Mouse (Mus musculus): ENCODE measurements around the gene Tmem191c.

Gene Tmem191c

DNA sequence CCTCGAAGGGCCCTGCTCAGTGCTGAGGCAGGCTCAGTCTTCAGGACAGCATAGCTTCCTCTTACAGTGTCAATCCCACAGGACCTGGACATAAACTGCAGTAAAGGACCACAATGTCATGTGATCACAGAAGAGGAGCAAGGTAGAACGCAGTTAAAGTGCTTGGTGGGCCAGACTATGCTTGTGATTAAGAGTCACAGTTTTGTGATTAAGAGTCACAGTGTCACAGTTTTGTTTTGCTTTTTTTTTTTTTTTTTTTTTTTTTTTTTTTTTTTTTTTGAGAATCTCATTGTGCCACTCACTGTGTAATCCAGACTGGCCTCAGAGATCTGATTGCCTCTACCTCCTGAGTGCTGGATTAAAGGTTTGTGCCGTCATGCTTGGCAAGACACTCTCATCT, 9.8 kb upstream of the Tmem191c start:
- DNase-seq (ENCODE audit: low spot score in 2 of 2) = no peak

DNA sequence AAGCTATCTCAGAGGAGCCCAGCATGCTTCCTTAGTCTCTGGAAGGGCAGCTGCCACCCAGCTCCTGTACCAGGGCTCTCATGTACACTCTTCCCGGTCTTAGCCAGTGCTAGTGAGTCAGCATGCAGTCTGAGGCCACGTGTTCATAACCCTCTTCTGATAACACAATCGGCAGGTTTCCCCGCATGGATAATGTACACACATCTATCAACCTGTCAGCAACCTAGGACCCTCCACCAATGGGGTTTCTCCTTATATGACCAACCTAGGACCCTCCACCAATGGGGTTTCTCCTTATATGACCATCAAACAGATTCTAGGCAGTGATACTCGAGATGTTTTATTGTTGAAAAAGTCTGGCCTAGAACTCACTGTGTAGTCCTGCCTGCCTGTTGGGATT, 7.9 kb upstream of the Tmem191c start:
- DNase-seq (ENCODE audit: low spot score in 2 of 2) = no peak

DNA sequence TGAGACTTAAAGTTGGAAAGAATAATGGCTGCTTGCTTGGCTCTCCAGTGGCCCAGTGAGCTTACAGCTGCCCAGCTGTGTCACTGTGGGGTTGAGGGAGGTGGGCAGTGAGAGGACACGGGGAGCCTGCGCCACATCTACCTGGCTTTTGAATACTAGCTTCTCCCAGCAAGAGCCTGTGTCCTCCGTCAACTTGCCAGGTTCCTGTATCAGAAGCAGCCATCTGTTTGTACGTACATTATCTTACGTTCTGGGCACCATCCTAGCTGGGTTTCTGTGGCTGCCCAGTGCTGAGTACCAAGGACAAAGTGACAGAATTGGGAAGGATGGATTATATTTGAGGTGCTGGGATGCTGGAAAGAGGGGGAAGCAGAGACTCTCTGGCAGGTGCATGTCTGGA, 6.0 kb upstream of the Tmem191c start:
- DNase-seq (ENCODE audit: low spot score in 2 of 2) = no peak

DNA sequence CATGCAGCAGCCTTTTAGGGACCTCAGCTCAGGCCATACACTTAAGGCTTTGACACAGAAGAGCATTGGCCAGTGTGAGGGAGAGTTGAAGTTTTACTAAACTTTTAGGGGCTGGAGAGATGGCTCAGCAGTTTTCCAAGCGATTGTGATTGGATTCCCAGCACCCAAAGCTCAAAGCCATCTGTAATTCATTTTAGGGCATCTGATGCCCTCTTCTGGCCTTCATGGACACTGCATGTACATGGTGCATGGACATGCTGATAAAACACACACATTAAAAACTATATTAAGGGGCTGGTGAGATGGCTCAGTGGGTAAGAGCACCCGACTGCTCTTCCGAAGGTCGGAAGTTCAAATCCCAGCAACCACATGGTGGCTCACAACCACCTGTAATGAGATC, 4.8 kb upstream of the Tmem191c start:
- no peak for DNase-seq (ENCODE audit: low spot score in 2 of 2)

DNA sequence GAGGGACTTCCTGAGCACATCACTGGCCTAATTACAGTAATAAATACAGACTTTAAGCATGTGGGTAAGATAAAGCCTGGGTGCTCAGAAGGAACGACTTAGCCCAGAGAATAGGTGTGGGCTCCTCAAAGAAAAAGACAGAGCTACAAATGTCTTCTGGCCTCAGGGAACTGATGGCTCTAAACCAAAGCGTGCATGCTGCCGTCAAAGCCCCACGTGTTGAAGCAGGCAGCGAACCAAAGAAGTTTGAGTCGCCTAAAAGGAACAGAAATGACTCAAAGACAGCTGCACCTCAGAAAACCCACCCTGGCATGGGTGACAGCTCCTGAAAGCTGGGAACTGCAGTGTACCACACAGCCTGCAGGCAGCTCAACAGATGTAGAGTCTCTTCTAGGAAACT, 4.0 kb upstream of the Tmem191c start:
- no peak for DNase-seq (ENCODE audit: low spot score in 2 of 2)

DNA sequence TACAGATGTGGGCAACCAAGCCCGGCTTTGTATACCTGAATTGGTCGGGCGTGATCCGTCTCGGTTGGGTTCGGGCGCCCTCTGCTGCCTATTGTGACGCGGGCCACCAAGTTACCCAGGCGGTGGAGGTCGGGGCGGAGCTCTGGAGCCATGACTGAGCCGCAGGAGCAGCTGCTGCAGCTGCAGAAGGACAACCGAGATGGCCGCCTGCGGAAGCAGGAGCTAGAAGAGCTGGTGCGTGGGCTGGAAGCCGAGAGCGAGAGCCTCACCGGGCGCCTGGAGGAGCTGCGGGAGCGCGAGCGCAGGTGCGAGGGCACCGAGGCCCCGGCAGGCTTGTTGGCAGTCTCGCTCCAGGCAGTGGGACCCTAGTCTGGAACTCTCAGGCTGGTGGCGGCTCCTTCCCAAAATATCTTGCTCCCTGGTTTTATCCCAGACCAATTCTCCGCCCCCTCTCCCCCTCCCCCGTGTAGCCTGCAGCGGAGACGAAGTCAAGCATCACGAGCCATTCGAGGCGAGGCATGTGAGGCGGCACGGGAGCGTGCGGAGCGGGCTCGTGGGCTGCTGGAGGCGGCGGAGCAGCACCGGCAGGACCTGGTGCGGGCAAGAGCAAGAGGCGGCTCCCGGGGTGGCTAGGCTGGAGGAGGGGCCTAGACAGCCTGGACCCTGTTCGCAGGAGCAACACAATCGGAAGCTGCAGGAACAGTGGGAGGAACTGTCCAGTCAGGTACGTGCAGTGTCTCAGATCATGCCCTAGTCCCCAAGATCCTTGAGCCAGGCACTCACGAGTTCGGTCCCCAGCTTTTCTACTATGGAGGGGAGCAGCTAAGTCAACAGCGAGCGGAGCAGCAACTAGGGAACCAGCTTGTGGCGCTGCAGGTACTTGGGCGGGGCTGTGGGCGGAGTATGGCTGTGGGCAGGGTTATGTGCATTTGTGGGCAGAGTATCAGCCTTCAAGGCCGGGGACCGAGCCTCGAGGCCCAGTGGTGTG, 581 bp downstream of the Tmem191c start:
- DNase-seq (ENCODE audit: low spot score in 2 of 2) = peak; percentile 86 to 92

DNA sequence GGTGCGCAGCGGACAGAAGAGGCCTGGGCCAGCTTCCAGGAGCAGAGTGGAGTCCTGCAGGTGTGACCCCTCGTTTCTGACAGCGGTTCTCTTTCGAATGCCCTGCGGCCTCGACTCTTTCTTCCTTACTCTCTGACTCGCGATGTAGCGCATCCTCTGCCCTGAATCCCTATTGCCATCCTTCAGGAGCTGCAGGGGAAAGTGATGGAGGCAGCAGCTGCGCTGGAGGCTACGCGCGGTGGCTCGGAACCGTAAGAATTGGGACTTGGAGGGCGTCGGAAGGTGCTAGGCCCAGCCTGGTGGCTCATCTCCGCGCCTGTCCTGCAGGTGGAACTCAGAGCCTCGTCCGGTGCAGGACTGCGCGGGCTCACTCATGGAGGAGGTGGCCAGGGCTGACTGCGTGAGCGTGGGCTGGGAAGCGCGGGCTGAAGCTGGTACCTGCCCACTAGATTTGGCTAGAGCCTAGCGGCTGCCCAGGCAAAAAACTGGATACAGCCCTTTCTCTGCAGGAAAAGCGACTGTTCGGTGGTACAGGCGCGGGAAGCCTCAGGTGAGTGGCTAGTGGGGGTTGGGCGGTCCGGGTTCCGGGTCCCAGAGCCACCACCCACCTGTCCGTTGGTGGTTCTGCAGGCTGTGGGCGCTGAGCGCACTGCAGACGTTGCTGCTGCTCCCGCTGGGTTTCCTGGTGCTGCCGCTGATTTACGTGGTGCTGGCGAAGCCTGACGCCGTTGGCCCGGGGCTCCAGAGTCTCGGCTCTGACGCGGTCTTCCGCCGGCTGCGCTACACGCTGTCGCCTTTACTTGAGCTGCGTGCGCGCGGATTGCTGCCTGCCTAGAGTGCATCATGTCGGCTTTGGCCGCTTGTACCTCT, 1.7 kb downstream of the Tmem191c start:
- DNase-seq (ENCODE audit: low spot score in 2 of 2) = peak; percentile 59 to 64

DNA sequence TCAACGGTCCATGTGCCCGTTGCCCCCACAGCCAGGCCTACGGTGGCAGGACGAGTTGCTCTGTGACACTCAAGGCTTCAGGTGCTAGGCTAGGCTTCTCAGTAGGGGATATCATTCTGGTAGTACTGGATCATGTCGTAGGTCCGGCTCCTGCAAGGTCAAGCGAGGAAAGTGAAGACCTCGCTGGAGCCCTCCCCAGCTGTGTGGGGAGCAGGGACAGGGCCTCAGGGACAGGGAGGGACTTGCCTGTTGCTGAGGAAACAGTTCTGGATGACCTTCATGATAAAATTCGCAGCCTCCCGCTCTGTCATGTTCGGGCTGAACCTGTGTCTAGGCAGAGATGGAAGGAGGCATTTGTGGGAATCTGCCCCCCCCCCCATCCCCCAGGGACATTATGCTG, 4.6 kb downstream of the Tmem191c start:
- DNase-seq (ENCODE audit: low spot score in 2 of 2) = no peak

DNA sequence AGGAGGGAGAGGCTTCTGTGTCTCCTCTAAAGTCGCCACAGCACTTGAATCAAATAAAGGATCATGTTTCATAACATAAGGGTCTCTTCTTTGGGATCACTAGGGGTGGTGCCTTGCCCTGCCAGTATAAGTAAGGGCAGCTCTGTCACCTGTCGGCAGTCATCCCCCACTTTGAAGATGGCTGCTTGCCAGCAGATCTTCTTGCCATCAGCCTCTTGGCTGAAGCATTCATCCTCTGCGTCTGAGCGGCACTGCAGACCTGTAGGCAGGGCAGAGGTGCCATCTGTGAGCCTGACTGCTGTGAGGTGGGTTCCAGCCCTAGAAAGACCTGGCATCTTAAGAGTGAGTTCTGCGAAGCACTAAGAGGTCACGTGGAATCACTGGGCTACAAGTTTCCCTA, 7.3 kb downstream of the Tmem191c start:
- no peak for DNase-seq (ENCODE audit: low spot score in 2 of 2)

DNA sequence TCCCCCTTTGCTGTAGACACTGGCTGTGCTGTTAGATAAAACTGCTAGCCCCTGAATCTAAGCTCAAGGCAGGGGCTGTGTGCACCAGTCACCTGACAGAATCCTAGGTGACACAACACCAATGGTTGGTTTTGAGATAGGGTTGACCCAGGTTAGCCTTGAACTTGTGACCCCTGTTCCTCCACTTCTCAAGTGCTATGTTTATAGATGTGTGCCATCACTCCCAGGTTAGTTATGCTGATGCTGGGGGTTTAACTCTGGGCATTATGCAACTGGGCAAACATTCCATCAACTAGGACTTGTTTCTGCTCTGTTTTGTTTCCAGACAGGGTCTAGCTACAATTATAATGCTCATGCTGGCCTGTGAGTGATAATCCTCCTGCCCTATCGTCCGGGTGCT, 11.2 kb downstream of the Tmem191c start:
- no peak for DNase-seq (ENCODE audit: low spot score in 2 of 2)

DNA sequence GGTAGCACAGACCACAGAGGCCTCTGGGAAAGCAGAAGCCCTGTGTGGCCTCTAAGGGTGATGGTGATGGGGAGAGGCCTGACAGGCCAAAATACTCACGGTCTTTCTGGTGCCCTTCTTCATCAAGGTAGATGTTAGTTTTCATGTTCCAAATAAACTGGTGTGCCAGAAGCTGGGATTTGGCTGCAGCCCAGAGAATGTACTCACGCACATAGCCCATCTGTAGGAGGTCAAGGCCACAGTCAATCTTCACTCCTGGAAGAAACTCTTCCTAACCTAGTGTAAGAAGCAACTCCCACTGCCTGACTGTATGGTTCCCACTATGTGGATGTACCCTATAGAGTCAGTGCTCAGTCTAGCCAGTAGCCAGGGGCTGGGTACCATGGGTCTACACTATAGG, 15.1 kb downstream of the Tmem191c start:
- DNase-seq (ENCODE audit: low spot score in 2 of 2) = no peak

DNA sequence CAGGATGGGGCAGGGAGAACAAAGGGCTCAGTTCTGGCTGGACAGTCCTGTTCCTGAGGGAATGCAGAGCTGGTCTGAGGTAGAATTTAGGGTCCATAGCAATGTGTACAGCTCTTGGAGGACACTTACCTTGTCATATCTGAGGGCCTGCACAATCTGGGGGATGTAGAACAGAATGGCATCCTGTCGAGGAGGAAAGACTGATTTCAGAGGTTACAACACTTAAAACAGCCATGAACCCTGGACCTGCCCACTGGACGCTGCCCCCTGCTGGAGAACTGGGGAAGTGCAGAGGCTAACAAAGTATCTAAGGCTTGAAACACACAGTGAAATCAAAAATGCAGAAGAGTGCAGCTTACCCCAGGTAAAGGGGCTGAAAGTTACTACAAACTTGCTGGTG, 16.9 kb downstream of the Tmem191c start:
- peak in 1 of 2 experiments; percentile 39 for DNase-seq (ENCODE audit: low spot score in 2 of 2)

DNA sequence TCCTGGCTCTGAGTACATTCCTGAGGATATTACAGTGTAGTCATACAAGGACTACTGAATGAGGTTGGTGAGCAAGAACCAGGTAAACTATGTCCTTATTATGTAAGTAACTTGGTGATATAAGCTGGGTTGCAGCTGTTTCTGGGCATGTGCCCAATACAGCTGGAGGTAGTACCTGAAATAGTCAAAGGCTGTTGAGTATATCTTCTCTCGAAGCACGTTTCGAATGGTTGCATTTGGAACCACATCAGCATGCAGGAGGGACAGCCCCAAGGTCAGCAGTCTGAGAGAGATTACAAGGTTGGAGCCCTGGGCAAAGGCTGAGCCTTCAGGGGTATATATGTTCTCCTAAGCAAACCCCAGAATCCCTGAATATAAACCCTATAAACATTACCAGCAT, 24.9 kb downstream of the Tmem191c start:
- no peak for DNase-seq (ENCODE audit: low spot score in 2 of 2)

DNA sequence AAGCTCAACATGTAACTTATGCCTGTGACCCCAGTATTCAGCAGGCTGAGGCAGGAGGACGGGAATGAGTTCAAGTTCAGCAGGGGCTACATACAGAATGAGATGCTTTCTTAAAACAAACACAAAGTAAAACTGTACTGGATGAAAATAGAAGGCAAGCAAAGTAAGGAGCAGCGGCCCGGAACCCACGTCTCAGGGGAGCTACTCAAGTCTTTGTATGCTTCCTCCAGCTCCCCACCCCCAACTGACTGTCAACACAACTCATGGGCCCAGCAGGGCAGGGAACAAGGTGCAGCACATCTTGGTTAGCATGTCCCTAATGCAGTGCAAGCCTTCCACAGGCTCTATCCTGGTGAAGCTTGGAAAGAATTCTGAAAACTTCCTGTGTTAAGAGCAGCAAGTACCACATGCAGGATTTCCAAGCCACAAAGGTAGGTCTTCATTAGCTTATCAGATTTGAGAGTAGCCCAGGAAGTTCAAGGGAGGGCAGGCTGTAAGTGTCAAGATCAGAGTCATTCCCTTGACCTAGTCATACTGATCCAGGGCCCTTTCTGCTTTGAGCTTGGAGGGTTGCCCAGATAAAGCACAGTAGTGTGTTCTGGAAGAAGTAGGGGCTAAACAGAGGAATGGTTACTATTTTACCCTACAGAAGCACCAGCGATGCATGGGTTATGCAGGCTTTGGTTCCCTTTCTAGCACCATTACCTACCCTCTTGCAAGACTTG, 27.8 kb downstream of the Tmem191c start:
- DNase-seq (ENCODE audit: low spot score in 2 of 2) = no peak

DNA sequence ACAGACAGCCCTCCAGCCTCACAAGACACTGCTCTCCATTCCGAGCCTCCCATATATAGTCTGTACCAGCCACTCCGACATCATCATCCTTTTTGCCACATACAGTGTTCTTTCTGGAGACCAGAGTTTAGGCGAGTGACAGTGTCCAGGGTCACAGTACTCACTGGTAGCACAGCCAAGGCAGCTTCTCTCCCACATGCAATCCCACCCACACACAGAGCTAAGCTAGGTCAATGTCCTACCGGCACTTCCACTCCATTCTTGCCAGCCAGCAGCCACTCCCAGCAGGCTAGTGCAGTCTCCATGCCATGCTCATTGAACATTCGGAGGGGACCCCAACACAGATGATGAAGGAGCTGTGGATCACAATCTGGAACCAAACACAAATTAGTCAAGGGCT, 31.6 kb downstream of the Tmem191c start:
- DNase-seq (ENCODE audit: low spot score in 2 of 2) = no peak

DNA sequence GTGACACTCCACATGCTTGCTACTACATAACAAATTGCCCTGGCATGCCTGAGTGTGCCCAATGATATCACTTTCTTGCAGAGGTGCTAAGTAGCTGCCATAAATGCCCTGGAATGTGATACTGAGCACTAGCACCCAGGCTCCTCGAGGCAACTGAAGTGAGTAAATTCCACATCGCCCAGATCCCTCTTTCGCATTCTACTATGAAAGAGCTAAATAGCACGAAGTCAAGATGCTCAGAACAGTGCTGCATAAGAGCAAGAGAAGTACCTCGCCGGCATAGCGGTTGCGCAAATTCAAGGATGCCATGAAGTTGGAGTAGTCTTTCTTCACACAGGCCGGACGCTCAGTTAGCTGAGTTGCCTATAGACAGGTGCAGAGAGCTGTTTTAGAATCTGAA, 33.2 kb downstream of the Tmem191c start:
- no peak for DNase-seq (ENCODE audit: low spot score in 2 of 2)

DNA sequence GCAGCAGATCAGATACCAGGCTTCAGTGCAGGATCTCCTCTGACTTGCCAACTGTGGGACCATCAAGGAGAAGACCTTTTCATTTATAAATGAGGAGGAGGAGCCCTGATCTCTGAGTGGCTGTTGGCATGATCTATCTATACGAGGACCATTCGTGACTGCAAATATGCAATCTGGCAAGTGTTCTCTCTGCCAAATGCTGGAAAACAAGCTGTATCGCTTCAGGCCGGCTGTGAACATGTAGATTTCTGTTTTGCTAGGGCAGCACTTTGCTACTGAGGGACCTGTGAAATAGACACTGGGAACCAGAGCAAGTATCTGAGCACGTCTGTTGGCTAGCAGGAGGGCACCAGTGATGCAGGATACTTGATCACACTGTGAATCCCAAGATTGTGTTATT, 36.7 kb downstream of the Tmem191c start:
- no peak for DNase-seq (ENCODE audit: low spot score in 2 of 2)

DNA sequence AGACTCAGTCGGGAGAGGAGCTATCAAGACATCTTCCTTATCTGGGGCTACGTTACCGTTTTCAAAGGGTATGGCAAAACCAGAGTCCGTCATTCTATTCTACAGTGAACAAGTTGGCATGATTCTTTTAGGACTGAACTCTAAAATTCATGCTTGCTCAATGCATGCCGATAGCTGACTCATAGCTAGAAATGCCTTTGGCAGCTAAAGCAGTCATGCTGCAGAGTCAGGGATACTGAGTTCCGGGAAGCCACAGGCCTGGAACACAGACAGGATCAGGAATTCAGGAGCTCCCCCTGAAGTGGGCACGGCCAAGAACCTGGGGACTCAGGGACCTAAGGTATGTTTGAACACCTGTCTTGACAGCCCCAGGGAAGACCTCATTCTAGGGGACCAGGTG, 40.7 kb downstream of the Tmem191c start:
- no peak for DNase-seq (ENCODE audit: low spot score in 2 of 2)

DNA sequence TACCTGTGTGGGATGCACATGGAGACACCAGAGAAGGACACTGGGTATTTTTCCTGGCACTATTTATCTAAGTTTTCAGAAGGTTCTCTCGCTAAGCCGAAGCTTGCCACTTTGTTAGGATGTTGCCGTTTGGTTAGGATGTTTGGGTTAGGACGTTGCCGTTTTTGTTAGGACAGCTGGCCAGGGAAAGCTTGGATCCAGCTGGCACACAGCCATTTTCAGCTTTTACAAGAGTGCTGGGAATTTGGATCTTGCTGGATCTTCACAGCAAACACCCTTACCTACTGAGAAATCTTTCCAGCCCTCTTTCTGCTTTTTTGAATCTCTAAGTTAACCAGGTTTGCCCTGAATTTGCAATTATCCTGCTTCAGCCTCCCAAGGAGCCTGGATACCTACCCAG, 45.6 kb downstream of the Tmem191c start:
- DNase-seq (ENCODE audit: low spot score in 2 of 2) = no peak

DNA sequence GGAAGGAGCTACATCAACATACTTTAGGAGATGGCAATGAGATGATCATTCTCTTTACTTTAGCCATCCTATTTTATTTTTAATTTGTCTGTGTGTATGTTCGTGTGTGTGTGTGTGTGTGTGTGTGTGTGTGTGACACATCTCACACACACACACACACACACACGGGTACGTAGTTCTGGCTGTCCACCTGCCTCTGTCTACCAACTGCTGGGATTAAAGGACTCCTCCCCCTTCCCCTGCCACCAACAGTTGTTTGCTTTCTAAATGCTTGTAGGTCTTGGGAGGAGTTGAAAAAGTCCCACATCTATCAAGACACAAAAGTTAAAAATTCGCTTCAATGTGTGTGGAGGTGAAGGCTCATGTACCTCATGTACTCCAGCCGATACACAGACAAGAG, 48.9 kb downstream of the Tmem191c start:
- DNase-seq (ENCODE audit: low spot score in 2 of 2) = no peak

DNA sequence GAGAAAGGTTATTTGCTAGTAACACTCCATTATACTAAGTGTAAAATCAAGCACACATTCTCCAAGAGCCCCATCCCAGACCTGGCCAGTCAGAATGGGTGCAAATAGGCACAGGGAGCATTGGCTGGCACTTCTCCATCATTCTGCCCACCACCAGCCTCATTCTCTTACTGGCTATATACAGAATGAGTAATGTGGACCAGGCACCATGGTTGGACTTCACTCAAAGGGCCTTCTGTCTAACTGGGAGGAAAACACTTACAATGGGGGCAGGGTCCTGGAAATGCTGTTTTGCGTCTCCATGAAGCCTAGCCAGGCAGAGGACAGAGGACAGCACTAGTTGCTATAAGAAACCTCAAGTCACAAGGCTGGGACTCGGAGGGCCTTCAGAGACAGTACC, 50.2 kb downstream of the Tmem191c start:
- DNase-seq (ENCODE audit: low spot score in 2 of 2) = no peak

Measured in frontal cortex, postnatal 10 days (tissue).